Mouse (Mus musculus) neural tube, embryonic 13.5 days (tissue): Measurements from ENCODE around the gene Mlh3. TPM values are rescaled to one million over a fixed set of nuclear protein-coding genes. Genes with fewer than 3 reads are reported as not detected.

Source experiments
- ATAC-seq: fragments of 200-750 bp; cut with Nextera tagmentation; 2 replicates; pipeline ENCODE4 v1.8.0; 2017; ENCODE audit warnings: low read depth, mild to moderate bottlenecking, moderate TSS enrichment, moderate library complexity
- H3K27ac ChIP-seq: fragments of 300-500 bp; sonication (generic); replicated peaks from 2 replicates; pipeline ENCODE4 v1.5.1; 2015; ENCODE audit warnings: moderate library complexity, mild to moderate bottlenecking, inconsistent platforms
- H3K27me3 ChIP-seq: fragments of 300-500 bp; sonication (generic); 2 replicates; pipeline ENCODE4 v1.6.1; 2015; ENCODE audit warnings: mild to moderate bottlenecking, inconsistent platforms
- H3K36me3 ChIP-seq: fragments of 300-500 bp; sonication (generic); 2 replicates; pipeline ENCODE4 v1.6.1; 2015; ENCODE audit warnings: mild to moderate bottlenecking, inconsistent platforms
- H3K4me1 ChIP-seq: fragments of 300-500 bp; sonication (generic); replicated peaks from 2 replicates; pipeline ENCODE4 v1.6.1; 2015; ENCODE audit warnings: inconsistent platforms
- H3K4me2 ChIP-seq: fragments of 300-500 bp; sonication (generic); 2 replicates; pipeline ENCODE4 v1.6.1; 2015; ENCODE audit warnings: inconsistent platforms, mild to moderate bottlenecking, moderate library complexity
- H3K4me3 ChIP-seq: fragments of 300-500 bp; sonication (generic); 2 replicates; pipeline ENCODE4 v1.5.1; 2015; ENCODE audit warnings: mild to moderate bottlenecking, inconsistent platforms
- H3K9ac ChIP-seq: fragments of 300-500 bp; sonication (generic); 2 replicates; pipeline ENCODE4 v1.6.1; 2015; ENCODE audit warnings: moderate library complexity, mild to moderate bottlenecking, inconsistent platforms
- H3K9me3 ChIP-seq: fragments of 300-500 bp; sonication (generic); 2 replicates; pipeline ENCODE4 v1.6.1; 2016; ENCODE audit warnings: inconsistent platforms
- WGBS: fragments of 180-500 bp; shearing (Covaris S2); methylation state at CpG from one replicate; pipeline ENCODE4 v1.1.7; 2015; 5-methylcytosine and 5-hydroxymethylcytosine counted together
- polyA plus RNA-seq: library from polyadenylated mRNA; unstranded; fragments of >200 nt; fragmentation: Nextera tagmentation; extraction: Ambion mirVana; gene quantifications from 2 replicates; pipeline ENCODE4 v1.2.1, GENCODE M21; 2015

Mlh3 gene
- polyA plus RNA-seq, 1 experiment from 2014 or later = 8.7 TPM

GRCm38 (mm10) chr12:85279396-85280080 is 9.1 kb upstream of the Mlh3 start:
- no peaks in the 10 kb centered on the region for H3K36me3 ChIP-seq
- no peaks in the 10 kb centered on the region for H3K27me3 ChIP-seq
- peak overlapping the region; percentile 84; the same call in 1 of the 2 replicates for H3K27ac ChIP-seq
- ATAC-seq = peak; percentile 68
- 7% methylated on average over 10 of the region's 10 CpGs for WGBS
- H3K4me1 ChIP-seq = peaks cover 6% of the 10 kb centered on the region
- H3K9ac ChIP-seq = peak overlapping the region; percentile 84
- no peaks in the 10 kb centered on the region for H3K9me3 ChIP-seq
- peak overlapping the region; percentile 72 for H3K4me3 ChIP-seq
- peak overlapping the region; percentile 79 for H3K4me2 ChIP-seq

GRCm38 (mm10) chr12:85278919-85279318 is 8.5 kb upstream of the Mlh3 start:
- Histone ChIP-seq H3K4me2 (no peak overlapping the region), H3K36me3 (no peaks in the 10 kb centered on the region), H3K27me3 (no peaks in the 10 kb centered on the region), H3K9me3 (no peaks in the 10 kb centered on the region), H3K9ac (no peak overlapping the region), H3K4me3 (no peak overlapping the region), H3K4me1 (peaks cover 6% of the 10 kb centered on the region), H3K27ac (no peak overlapping the region)
- no peak for ATAC-seq
- 94% methylated on average over 10 of the region's 10 CpGs for WGBS

DNA sequence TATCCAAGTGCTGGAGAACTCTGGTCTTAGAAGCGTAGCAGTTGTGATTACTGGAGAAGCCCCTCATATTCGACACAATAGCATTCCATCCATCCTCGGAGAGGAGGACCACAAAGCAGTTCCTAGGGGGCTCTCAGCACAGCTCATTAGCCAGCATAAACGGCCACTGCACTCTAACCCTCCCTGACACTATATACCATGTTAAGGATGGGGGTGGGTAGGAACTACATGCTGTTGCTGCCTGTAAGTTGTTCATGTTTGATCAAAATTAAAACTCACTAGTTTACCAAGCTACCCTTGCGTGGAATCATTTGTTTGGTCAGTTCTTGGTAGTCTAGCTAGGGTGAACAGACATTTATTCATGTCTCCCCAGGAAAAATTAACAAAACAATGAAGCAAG is 5.9 kb upstream of the Mlh3 start:
- no peak overlapping the region for H3K4me3 ChIP-seq
- WGBS = 65% methylated on average over 5 of the region's 5 CpGs

DNA sequence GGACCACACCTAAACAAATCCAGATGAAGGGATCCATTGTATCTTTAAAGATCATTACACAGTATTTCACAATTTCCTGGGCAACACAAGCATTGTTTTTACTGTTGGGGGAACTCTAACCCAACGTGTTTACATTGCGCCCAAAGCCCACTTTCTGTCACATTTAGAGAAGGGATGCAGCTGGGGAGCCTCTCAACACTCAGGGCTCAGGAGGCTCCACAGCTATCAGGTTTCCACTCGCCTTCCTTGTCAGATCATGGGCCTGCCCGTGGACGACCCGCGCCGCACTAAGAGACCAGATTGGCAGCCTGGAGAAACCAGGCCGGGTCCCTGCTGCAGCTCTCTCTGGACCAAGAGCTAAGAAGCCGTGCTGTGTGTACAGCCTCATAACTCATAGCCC is 3.1 kb upstream of the Mlh3 start:
- no peak overlapping the region for H3K9ac ChIP-seq
- WGBS = 73% methylated on average over 10 of the region's 10 CpGs
- no peak overlapping the region for H3K4me2 ChIP-seq
- H3K9me3 ChIP-seq = no peaks in the 10 kb centered on the region
- H3K36me3 ChIP-seq = no peaks in the 10 kb centered on the region
- H3K27me3 ChIP-seq = no peaks in the 10 kb centered on the region
- H3K4me1 ChIP-seq = 0 out of 2 replicates have a peak, but pooled peaks cover 4% of the 10 kb centered on the region
- no peak overlapping the region for H3K27ac ChIP-seq
- no peak overlapping the region for H3K4me3 ChIP-seq
- no peak for ATAC-seq

More for the DNA sequence above, 5.9 kb upstream of the Mlh3 start:
- Histone ChIP-seq H3K27me3 (no peaks in the 10 kb centered on the region), H3K4me2 (no peak overlapping the region), H3K4me1 (peaks cover 6% of the 10 kb centered on the region), H3K36me3 (no peaks in the 10 kb centered on the region), H3K27ac (no peak overlapping the region), H3K9me3 (no peaks in the 10 kb centered on the region), H3K9ac (no peak overlapping the region)
- no peak for ATAC-seq

DNA sequence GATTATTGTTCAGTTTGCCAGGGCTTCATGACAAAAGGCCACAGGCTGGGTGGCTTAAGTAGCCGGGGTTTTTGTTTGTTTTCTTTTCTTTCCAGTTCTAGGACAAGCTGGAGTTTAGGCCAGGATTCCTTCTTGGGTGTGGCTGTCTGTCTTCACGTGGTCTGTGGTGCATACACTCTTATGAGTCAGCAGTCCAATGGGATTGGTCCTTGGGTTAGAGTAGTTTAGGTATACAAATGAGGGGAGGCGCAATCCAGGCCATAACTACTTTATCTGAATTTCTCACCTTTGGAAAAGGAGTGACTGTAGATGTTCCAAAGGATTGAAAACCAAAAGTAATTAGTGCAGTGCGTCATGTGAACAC is 1.4 kb upstream of the Mlh3 start:
- peaks cover 13% of the 10 kb centered on the region; the same call in 1 of the 2 replicates for H3K36me3 ChIP-seq

GRCm38 (mm10) chr12:85271132-85271842 is 888 bp upstream of the Mlh3 start:
- H3K4me1 ChIP-seq = 0 out of 2 replicates have a peak, but pooled peaks cover 4% of the 10 kb centered on the region
- H3K4me3 ChIP-seq = no peak overlapping the region
- no peaks in the 10 kb centered on the region for H3K9me3 ChIP-seq
- H3K27me3 ChIP-seq = no peaks in the 10 kb centered on the region
- H3K4me2 ChIP-seq = peak overlapping the region; percentile 63; the same call in 1 of the 2 replicates
- peaks cover 13% of the 10 kb centered on the region; the same call in 1 of the 2 replicates for H3K36me3 ChIP-seq
- H3K9ac ChIP-seq = no peak overlapping the region
- 73% methylated on average over 7 of the region's 7 CpGs for WGBS
- no peak overlapping the region for H3K27ac ChIP-seq
- ATAC-seq = no peak

More for the DNA sequence above, 1.4 kb upstream of the Mlh3 start:
- Histone ChIP-seq H3K4me1 (0 out of 2 replicates have a peak, but pooled peaks cover 4% of the 10 kb centered on the region), H3K27ac (no peak overlapping the region), H3K9me3 (no peaks in the 10 kb centered on the region), H3K4me3 (no peak overlapping the region), H3K9ac (no peak overlapping the region), H3K4me2 (no peak overlapping the region), H3K27me3 (no peaks in the 10 kb centered on the region)
- ATAC-seq = no peak
- whole genome bisulfite sequencing = 81% methylated on average over 4 of the region's 4 CpGs

- ATAC-seq = 0 out of 2 replicates have a peak, but pooled peaks have one; percentile 3
- WGBS = 50% methylated on average over 3 of the region's 3 CpGs
- peak overlapping the region; percentile 50 for H3K4me3 ChIP-seq
- peak overlapping the region; percentile 63 for H3K4me2 ChIP-seq
- peak overlapping the region; percentile 78 for H3K27ac ChIP-seq
- no peaks in the 10 kb centered on the region for H3K27me3 ChIP-seq
- H3K36me3 ChIP-seq = peaks cover 13% of the 10 kb centered on the region
- H3K9me3 ChIP-seq = no peaks in the 10 kb centered on the region
- peaks cover 11% of the 10 kb centered on the region; the same call in 1 of the 2 replicates for H3K4me1 ChIP-seq
- peak overlapping the region; percentile 68 for H3K9ac ChIP-seq
Observed at GRCm38 (mm10) chr12:85269821-85270220, 578 bp downstream of the Mlh3 start.

DNA sequence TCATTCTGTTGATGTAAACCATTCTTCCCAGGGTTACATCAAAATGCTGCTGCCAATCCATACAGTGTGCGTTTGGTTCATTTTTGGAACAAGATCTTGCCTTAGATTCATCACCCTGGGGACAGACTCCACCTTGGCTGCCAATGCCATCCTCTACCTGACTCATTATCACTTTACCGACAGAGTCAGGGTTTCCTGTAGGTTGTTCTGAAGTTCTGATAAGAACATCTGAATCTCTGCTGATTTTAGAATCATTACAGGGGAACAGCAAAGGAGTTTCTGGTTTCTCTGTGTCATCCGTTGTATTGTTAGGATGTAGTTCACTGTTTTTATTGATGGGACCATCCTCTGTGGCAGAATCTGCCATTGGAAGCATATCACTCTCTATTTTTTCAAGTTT is 4.2 kb downstream of the Mlh3 start:
- H3K9ac ChIP-seq = no peak overlapping the region
- H3K27me3 ChIP-seq = no peaks in the 10 kb centered on the region
- H3K9me3 ChIP-seq = no peaks in the 10 kb centered on the region
- peaks cover 20% of the 10 kb centered on the region for H3K4me1 ChIP-seq
- peaks cover 13% of the 10 kb centered on the region for H3K36me3 ChIP-seq
- no peak for ATAC-seq
- H3K4me3 ChIP-seq = no peak overlapping the region
- no peak overlapping the region for H3K4me2 ChIP-seq
- WGBS = 96% methylated on average over 3 of the region's 3 CpGs
- no peak overlapping the region for H3K27ac ChIP-seq

DNA sequence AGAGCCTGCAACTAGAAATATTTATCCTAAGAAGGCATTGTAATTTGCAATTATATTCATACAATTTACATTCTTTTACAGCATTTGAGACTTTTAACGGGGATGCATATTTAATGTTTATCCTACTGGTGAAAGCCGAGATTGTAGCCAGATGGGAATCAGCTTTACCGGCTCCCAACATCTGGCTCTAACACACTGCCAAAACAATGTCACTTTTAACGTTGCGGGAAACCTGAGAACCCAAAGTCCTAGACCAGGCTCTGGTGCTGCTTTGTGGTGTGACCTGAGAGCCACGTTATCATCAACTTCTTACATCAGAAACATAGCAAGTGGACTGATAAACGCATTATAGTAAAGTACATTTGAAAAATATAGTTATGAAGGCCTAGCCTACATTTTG is 5.5 kb downstream of the Mlh3 start:
- peaks cover 13% of the 10 kb centered on the region for H3K36me3 ChIP-seq
- WGBS = 67% methylated on average over 7 of the region's 7 CpGs
- H3K27ac ChIP-seq = no peak overlapping the region
- no peak overlapping the region for H3K9ac ChIP-seq
- H3K4me1 ChIP-seq = peaks cover 18% of the 10 kb centered on the region
- no peaks in the 10 kb centered on the region for H3K9me3 ChIP-seq
- ATAC-seq = no peak
- no peaks in the 10 kb centered on the region for H3K27me3 ChIP-seq
- H3K4me3 ChIP-seq = no peak overlapping the region
- H3K4me2 ChIP-seq = no peak overlapping the region

DNA sequence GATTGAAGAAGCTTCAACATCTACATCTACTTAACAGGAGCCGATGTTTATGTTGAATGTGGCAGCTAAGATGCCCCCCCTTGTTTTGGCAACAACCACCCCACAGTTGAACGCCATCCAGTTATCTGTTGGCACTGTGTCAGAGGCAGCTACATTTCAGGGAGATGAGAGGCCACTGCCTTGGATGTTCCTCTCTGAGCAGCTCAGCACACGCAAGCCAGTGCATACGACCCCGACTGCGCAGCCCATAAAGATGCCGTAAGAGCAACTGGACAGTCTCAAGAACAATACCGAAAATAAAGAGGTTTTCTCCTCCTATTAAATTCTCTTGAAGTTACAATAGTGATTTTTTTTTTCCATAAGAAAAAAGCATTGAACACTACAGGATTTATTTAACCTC is 5.9 kb downstream of the Mlh3 start:
- Histone ChIP-seq H3K27ac (no peak overlapping the region), H3K36me3 (peaks cover 13% of the 10 kb centered on the region), H3K4me1 (peaks cover 16% of the 10 kb centered on the region), H3K27me3 (no peaks in the 10 kb centered on the region), H3K9ac (no peak overlapping the region), H3K9me3 (no peaks in the 10 kb centered on the region), H3K4me3 (no peak overlapping the region), H3K4me2 (no peak overlapping the region)
- 80% methylated on average over 8 of the region's 8 CpGs for WGBS
- no peak for ATAC-seq

DNA sequence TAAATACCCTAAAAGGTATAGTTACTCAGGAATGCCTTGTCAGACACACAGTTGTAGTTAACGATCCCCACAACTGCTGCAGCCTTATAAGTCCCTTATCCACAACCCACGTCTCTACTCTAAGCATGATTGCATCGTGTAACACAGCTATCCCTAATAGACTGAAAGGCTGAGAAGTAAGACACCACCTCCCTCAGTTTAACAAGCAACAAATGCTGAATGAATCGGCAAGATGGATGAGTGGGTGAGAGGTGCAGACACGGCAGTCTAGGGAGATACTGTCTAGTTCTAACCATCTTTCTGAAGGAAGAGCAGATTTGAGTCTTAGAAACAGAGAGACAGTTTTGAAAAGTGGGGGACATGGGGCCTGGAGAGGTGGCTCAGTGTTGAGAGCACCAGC is 7.2 kb downstream of the Mlh3 start:
- WGBS = 87% methylated on average over 5 of the region's 5 CpGs
- Histone ChIP-seq H3K9ac (no peak overlapping the region), H3K27ac (0 out of 2 replicates have a peak overlapping the region, but pooled peaks have one; percentile 64), H3K9me3 (no peaks in the 10 kb centered on the region), H3K36me3 (peaks cover 22% of the 10 kb centered on the region), H3K4me2 (no peak overlapping the region), H3K4me1 (peaks cover 16% of the 10 kb centered on the region), H3K27me3 (no peaks in the 10 kb centered on the region), H3K4me3 (no peak overlapping the region)
- no peak for ATAC-seq

- Histone ChIP-seq H3K4me1 (peaks cover 16% of the 10 kb centered on the region), H3K9me3 (no peaks in the 10 kb centered on the region), H3K9ac (peak overlapping the region; percentile 14; the same call in 1 of the 2 replicates), H3K4me3 (no peak overlapping the region), H3K27ac (peak overlapping the region; percentile 64), H3K27me3 (no peaks in the 10 kb centered on the region), H3K36me3 (peaks cover 20% of the 10 kb centered on the region), H3K4me2 (no peak overlapping the region)
- no peak for ATAC-seq
- WGBS = 40% methylated on average over 10 of the region's 10 CpGs
Observed at GRCm38 (mm10) chr12:85262489-85262888, 7.9 kb downstream of the Mlh3 start.
